Mouse (Mus musculus) urinary bladder, postnatal 36 days (tissue): Measurements from ENCODE around the gene Mgst3.
"Not testable (repeated sequence)": the region's sequence is repeated elsewhere in the genome, so short reads cannot be mapped to it uniquely, and the experiment has no call there.

Source experiments
- DNase-seq, 2 experiments: peaks; one replicate each; pipeline ENCODE4 v3.0.0; 2022; ENCODE audit warnings: low spot score in 2 of 2, mixed read lengths in 1 of 2

The Mgst3 gene

DNA sequence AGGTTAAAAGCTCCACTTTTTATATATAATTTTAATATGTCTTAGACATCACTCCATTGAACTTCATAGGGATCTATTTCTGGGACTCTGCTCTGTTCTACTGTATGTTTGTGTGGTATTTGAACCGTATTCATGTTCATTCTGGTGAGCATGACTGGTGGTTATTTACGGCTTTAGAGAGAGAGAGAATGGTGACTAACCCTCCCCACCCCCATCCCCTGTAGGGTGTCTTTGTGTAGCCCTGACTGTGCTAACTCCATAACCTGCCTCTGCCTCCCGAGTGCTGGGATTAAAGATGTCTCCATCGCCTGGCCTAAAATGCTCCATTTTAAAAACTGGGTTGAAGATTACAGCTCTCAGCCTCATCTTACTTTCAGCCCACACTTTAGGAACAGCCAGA, 33.4 kb downstream of the Mgst3 start:
- DNase-seq: no peak

DNA sequence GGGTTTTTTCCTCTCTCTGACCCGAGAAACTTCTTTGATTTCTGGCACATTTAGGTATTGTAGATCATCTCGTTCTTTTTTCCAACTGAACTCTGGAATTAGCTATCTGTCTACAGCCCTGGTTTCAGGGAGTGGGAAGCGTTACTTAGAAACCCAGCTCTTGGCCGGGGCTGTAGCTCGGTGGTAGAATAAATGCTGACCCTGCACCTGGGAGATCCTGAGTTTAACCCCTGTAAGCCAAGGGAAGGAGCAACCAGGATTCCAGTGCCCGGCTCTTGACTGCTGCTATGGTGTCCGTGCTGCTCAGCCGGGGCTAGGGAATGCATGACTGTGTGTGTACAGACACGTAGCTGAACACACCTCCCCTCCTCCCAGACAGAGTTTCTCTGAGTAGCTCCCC, 34.9 kb downstream of the Mgst3 start:
- DNase-seq: no peak

DNA sequence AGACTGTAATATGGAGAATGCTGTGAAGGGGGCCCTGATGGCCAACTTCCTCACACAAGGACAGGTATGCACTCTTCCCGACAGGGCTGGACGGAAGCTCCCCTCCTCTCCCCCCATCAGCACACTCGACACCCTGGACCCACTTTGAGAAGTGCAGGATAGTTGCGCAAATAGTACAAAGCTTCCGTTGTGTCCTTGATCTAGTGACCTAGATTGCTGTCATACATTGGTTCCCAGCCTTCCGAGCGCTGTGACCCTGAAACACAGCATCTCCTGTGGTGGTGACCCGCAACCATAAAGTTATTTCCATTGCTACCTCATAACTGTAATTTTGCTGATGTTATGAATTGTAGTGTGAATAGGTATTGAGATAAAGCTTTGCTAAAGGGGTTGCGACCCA, 36.3 kb downstream of the Mgst3 start:
- DNase-seq: no peak

DNA sequence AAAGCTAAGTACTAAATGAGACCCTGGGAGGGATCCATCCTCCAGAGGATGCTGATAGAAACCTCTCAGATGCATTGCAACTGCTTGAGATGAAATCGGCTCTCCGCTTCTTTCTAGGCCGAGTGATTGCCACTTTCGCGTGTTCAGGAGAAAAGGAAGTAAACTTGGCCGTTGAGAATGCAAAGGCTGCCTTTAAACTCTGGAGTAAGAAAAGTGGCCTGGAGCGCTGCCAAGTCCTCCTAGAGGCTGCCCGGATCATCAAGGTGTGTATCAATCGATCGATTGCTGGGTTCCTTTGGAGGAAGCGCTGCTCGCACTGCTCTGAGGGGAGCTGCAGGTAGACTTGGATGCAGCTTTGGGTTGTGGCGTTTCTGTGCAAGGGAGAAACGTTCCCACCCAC, 41.2 kb downstream of the Mgst3 start:
- no peak for DNase-seq

DNA sequence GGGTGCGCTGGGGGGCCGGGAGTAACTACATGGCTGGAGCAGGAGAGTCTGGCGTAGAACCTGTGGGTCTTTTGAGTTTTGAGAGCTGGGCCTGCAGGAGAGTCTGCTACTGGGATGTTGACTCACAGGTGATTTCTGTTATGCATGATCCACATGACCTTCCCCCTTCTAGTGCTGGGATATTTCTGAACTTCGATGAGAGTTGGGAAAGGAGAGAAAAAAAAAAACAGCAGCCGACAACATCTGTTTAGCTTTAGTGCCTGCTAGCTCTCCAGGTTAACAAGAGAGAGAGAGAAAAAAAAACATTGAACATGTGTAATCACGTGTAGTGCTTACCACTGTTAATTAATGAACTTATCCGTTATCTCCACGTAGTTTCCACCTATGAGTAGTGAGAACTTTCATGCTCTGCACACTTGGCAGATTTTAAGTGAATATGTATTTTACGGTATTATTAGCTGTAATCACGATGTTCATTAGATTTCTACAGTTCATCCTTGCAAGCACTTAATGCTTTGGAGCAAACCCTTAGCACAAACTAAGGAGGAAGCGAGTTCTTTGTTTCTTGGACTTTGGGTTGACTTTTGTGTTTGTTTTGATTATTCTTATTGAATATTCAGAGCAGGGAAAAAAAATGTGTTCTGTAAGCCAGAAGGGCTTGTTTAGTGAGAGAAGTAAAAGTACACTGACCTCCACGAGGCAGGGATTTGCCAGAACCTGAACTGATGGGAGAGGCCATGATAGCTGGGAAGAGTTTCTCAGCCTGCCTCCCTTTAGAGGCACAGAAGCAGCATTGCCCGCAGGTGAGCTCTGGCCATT, 42.8 kb downstream of the Mgst3 start:
- no peak for DNase-seq

DNA sequence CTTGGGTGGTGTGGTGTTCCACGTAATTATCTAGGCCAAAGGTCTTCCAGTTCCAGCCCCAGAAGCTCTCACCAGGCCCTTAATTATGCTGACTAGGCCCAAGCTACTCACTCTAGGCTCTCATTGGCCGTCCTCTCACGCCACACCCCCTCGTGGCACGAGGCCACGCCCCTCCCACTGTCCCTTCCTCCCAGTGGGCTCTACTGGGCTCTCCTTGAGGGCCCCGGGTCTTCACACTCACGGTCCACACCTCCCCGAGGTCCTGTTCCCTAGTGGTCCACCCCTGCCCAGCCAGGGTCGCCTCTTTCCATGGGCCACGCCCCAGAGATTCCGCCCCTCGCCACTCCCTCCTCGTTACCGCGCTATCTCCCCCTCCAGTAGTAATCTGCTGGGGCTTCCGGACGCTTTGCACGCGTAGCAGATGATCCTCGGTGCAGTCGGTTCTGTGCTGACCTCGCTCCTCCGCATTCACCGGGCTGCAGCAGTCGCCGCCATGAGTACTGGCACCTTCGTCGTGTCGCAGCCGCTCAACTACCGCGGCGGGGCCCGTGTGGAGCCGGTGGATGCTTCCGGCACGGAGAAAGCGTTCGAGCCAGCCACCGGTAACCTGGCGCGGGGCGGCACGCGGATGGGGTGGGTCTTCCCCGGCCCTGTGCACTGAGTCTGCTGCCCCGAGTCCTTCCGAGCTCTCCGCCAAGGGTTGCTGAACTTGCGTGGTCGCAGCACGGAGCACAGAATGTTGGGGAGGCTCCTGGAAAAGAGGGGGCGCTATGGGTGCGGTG, 43.6 kb downstream of the Mgst3 start, which contains the start of gene Aldh9a1:
Aldh9a1 (plus strand) TSS at position 177 of the 782 bp plus-strand sequence.
- DNase-seq: peak; percentile 90 to 92

DNA sequence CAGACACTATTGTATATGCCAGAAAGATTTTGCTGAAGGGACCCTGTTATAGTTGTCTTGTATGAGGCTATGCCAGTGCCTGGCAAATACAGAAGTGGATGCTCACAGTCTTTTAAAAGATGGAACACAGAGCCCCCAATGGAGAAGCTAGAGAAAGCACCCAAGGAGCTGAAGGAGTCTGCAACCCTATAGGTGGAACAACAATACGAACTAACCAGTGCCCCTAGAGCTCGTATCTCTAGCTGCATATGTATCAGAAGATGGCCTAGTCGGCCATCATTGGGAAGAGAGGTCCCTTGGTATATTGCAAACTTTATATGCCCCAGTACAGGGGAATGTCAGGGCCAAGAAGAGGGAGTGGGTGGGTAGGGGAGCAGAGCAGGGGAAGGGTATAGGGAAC, 44.4 kb downstream of the Mgst3 start:
- DNase-seq: not testable (repeated sequence)

DNA sequence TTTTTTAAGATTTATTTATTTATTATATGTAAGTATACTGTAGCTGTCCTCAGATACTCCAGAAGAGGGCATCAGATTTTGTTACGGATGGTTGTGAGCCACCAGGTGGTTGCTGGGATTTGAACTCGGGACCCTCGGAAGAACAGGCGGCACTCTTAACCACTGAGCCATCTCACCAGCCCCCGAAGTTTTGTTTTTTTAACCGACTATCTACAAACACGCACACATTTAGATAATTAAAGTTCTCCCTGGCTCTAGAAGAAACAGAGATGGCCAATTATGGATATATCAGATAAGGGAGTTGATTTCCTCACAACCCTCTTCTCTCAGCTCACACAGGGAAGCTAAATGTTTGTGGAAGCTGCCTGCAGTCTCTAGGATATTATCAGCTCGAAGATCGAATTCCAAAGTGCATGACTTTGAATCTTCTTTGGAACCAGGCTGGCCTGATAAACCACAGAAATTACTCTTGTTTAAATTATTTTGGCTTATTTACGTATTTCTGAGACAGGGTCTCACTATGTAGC, 47.6 kb downstream of the Mgst3 start:
- not testable (repeated sequence) for DNase-seq

DNA sequence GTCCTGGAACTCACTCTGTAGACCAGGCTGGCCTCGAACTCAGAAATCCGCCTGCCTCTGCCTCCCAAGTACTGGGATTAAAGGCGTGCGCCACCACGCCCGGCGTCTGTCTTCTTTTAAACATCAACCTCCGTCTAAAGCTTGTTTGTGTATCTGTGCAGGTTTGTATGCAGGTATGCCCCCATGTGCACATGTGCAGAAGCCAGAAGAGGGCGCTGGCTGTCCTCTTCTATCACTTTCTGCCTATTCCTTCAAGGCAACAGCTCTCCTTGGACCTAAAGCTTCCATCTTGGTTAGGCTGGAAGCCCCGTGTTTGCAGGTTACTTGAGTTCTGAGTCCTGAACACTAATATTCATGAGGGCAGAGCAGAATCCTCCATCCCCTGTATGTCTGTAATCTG, 50.8 kb downstream of the Mgst3 start:
- no peak for DNase-seq

DNA sequence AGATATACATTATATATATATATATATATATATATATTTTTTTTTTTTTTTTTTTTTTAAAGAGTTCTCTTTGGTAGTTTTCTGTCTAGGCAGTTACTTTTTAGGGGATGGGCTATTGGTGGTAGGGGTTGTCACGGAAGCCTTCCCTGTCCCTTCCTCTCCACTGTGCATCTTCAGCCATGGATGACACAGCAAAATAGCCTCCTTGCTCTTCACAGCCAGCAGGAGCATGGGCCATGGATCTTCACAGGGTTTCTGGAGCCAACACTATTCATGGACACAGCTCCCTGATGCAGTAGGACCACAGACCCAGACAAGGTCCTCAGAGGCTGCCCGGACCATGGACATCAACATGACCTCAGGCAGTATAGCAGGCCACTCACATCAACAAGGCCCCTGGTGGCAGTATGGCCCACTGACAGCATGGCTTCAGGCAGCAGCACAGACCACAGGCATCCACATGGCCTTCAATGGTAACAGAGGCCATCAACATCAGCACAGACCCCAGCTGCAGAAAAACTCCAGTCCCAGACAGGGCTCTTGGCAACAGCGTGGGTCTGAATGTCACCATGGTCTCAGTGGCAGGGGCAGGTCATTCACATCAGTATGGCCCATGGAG, 52.6 kb downstream of the Mgst3 start:
- no peak for DNase-seq

DNA sequence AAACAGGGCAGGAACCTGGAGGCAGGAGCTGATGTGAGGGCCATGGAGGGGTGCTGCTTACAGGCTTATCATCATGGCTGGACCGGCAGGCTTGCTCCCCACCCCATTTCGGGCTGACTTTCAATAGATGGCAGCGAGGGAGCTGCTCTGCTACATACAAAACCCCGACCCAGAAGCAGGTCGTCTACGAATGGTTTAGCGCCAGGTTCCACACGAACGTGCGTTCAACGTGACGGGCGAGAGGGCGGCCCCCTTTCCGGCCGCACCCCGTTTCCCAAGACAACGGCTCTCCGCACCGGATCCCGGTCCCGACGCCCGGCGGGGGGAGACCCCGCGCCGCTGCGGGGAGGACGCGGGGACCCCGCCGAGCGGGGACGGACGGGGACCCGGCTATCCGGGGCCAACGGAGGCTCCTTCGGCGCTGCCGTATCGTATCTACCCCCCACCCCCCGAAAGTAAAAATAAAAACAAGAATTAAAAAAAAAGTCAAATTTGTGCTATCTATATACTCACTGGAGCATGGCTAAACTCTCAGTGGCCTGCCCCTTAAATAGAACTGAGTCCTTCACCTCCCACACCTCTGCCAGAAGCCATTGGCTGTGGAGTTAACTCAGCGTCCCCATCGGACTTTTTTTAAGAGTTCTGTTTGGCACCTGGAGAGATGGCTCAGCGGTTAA, 53.4 kb downstream of the Mgst3 start:
- no peak for DNase-seq

DNA sequence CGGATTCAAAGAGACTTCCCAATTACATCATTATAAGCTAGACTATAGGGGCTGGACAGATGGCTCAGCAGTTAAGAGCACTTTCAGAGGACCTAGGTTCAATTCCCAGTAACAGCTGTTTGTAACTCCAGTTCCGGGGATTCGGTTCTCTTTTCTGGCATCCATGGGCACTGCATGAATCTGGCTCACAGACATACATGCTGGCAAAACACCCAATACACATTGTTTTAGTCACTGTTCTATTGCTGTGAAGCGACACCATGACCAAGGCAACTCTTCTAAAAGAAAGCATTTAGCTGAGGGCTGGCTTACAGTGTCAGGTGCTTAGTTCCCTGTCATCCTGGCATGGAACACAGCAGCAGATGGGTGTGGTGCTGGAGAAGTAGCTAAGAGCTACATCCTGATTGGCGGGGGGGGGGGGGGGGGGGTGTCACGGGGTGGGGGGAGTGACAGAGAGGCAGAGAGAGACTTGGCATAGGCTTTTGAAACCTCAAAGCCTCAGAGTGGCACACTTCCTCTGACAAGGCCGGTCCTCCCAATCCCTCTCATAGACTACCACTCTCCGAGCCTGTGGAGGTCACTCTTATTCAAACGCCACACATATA, 54.4 kb downstream of the Mgst3 start:
- no peak for DNase-seq

DNA sequence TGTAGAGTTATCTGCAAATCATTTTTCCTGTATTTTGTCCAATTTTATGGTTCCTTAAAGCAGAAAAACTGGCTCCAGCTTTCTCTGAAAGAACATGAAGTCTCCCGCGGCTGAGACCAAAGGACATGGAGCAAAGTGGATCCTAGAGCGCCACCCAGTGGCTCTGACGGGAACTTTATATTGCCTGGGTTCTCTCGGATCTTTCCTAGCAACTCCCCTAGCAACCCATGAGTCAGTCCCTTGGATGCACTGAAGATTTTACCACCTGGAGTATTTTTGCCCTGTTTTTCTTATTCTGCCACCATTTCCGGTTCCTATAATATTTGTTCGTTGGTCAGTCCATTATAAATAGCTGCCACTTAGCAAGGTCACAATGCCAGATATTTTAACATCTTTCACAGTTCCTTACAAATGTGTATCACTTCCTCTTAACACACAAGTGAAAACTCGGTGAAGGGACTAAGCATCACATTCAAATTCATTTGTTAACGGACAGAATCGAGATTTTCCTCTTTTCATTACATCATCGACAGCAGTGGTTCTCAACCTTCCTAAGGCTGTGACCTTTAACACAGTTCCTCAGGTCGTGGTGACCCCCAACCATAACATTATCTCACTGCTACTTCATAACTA, 56.1 kb downstream of the Mgst3 start:
- DNase-seq: peak; percentile 76 to 83

DNA sequence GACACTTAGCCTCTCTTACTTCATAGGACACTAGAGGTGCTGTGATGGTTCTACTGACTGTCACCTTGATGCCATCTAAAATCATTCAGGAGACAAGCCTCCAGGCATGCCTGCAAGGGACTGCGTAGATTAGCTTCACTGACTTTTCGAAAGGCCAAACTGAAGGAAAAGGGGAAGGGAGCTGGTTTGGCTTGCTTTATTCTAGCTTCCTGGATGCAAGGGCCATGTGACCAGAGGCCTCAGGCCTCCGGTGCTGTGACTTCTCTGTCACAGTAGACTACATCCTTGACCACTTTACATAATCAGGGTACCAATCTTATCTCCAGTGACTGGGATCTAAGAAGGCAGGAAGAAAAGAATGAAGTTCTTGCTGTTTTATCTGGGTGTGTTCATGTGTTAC, 57.2 kb downstream of the Mgst3 start:
- DNase-seq: no peak

DNA sequence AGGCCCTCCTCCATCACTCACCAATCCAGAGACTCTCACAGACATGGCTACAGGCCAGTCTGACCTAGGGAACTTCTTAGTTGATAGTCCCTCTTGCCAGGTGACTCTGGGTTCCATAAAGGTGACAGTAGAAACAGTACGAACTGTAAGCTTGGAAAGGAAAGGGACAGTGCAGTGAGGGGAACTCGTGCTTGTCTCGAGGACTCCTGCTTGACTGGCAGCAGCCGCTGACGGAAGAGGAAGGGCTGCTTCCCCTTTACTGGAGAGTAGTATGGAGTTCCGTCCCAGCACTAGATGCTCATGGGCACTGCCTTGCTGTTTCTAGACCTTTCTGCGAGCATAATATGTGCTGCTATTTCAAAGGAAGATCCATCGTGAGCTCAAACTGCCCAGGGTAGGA, 62.5 kb downstream of the Mgst3 start:
- DNase-seq: no peak

DNA sequence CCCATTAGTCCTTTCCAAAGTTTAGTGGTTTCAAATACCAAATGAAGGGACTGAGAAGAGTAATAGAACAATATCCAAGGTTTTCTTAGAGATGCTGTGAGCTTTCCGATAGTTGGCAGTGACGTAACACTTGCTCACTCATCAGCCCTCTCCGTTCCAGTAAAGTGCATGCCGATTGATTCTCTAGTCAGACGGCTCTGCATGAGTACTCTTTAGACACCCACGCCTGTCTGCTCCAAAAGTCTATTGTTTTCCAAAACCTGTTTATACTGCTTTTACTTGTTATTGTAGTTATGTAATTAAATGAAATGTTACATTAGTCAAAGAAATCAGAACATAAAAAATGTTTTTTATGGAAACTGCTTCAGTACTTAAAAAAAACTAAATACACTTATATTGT, 64.9 kb downstream of the Mgst3 start:
- DNase-seq: no peak
